Mouse (Mus musculus): ENCODE results near the gene Dnajb1.

Dnajb1 gene

DNA sequence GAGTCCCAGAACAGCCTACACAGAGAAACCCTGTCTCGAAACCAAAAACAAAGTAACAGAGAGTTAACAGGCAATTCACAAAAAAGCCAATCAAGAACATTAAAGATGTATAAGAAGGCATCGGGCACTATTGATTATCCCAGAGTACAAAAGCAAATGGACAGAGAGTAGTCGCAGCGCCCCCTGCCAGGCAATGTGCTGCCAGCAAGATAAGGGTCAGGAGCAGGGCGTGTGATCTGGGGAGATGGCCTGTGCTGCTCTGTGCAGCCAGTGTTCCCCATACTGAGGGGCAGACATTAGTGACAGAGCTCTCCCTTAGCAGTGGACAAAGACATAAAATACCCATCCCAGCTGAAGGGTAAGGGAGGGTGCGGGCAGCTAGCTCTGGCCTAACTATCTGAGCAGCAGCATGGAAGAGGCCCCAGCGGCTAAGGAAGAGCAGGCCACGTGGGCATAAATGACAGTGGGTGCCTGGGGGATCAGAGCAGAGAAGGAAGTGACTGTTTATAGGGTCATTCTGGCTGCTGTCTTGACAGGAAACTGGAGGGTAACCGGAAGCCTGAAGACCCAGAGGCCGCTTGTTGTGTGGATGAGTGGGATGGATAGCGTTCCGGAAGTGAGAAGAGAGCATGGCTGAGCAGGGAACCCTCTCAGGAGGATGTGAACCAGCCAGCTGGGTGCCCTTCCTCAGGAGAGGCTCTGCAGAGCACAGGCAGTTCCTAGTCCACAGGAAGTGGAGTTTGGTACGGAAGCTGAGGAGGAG is 48.7 kb downstream of the Dnajb1 start:
- peak; percentile 35 for DNase-seq

DNA sequence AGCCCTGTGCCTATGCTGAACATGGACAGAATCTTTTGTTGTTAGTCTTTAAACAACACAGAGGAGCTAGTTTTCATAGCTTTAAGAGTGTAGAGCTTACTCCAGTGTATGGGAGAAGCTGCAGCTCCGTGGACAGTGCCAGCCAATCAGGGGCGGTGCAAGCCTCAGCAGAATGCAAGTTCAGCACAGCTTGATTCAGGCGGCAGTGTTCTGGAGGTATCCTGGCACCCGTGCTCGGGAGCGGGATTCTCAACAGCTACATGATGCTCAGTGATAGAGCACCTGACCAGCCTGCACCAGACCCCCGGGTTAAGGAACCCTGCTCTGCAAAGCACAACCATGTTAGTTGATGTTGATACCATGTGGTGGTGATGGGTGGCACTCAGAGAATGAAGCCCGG is 52.6 kb downstream of the Dnajb1 start:
- DNase-seq = no peak

DNA sequence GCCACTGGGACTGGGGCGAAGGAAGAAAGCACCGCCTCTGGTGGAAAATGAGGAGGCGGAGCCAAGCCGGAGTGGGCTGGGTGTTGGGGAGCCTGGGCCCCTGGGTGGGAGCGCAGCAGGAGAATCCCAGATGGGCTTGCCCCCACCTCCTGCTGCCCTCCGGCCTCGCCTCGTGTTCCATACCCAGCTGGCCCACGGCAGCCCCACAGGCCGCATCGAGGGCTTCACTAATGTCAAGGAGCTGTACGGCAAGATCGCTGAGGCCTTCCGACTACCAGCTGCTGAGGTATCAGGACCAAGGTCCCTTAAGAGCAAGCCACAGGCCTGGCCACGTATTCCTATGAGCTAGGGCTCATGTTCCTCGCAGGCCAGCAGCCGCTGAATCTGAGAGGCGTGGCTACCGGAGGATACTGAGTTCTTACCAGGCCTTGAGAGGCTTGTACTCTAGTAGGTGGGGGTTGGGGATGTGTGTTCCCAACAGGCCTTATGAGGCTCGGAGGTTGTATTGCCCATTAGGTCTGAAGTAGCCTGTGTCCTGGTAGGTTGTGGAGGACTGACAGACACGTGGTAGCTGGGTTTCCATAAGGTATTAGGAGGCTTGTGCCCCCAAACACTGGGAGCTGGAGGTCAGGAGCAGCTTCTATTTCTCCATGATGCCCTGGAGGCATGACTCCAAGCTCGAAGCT is 53.1 kb downstream of the Dnajb1 start:
- DNase-seq = peak; percentile 42

All from kidney, adult 9 months (tissue).